Mouse (Mus musculus) liver, embryonic 13.5 days (tissue): ENCODE results near the gene Fastkd1. TPM values are rescaled to one million over a fixed set of nuclear protein-coding genes. Genes with fewer than 3 reads are reported as not detected.

Source experiments
- ATAC-seq: fragments of 200-750 bp; cut with Nextera tagmentation; 2 replicates; pipeline ENCODE4 v1.8.0; 2017; ENCODE audit warnings: low read depth, mild to moderate bottlenecking, moderate number of reproducible peaks, moderate library complexity
- DNase-seq: peaks from one replicate; pipeline ENCODE4 v3.0.0; 2022
- H3K27ac ChIP-seq: fragments of 300-500 bp; sonication (generic); 2 replicates; pipeline ENCODE4 v1.5.1; 2015; ENCODE audit warnings: moderate library complexity, mild to moderate bottlenecking, inconsistent platforms
- H3K27me3 ChIP-seq: fragments of 300-500 bp; sonication (generic); 2 replicates; pipeline ENCODE4 v1.6.1; 2015; ENCODE audit warnings: mild to moderate bottlenecking, inconsistent platforms
- H3K36me3 ChIP-seq: fragments of 300-500 bp; sonication (generic); 2 replicates; pipeline ENCODE4 v1.6.1; 2015; ENCODE audit warnings: mild to moderate bottlenecking, inconsistent platforms
- H3K4me1 ChIP-seq: fragments of 300-500 bp; sonication (generic); replicated peaks from 2 replicates; pipeline ENCODE4 v1.6.1; 2015; ENCODE audit warnings: inconsistent platforms
- H3K4me2 ChIP-seq: fragments of 300-500 bp; sonication (generic); 2 replicates; pipeline ENCODE4 v1.6.1; 2015; ENCODE audit warnings: inconsistent platforms, mild to moderate bottlenecking, moderate library complexity
- H3K4me3 ChIP-seq: fragments of 300-500 bp; sonication (generic); replicated peaks from 2 replicates; pipeline ENCODE4 v1.5.1; 2015; ENCODE audit warnings: mild to moderate bottlenecking, inconsistent platforms
- H3K9ac ChIP-seq: fragments of 300-500 bp; sonication (generic); 2 replicates; pipeline ENCODE4 v1.6.1; 2015; ENCODE audit warnings: mild to moderate bottlenecking, inconsistent platforms
- H3K9me3 ChIP-seq: fragments of 300-500 bp; sonication (generic); replicated peaks from 2 replicates; pipeline ENCODE4 v1.6.1; 2016; ENCODE audit warnings: inconsistent platforms
- WGBS: fragments of 180-500 bp; shearing (Covaris S2); methylation state at CpG from one replicate; pipeline ENCODE4 v1.1.7; 2015; ENCODE audit not compliant: insufficient replicate concordance; 5-methylcytosine and 5-hydroxymethylcytosine counted together
- polyA plus RNA-seq: library from polyadenylated mRNA; unstranded; fragments of >200 nt; fragmentation: Nextera tagmentation; extraction: Ambion mirVana; gene quantifications from 2 replicates; pipeline ENCODE4 v1.2.1, GENCODE M21; 2015

Fastkd1 gene
- polyA plus RNA-seq: 4.1 and 6.0 TPM in 2 replicates

DNA sequence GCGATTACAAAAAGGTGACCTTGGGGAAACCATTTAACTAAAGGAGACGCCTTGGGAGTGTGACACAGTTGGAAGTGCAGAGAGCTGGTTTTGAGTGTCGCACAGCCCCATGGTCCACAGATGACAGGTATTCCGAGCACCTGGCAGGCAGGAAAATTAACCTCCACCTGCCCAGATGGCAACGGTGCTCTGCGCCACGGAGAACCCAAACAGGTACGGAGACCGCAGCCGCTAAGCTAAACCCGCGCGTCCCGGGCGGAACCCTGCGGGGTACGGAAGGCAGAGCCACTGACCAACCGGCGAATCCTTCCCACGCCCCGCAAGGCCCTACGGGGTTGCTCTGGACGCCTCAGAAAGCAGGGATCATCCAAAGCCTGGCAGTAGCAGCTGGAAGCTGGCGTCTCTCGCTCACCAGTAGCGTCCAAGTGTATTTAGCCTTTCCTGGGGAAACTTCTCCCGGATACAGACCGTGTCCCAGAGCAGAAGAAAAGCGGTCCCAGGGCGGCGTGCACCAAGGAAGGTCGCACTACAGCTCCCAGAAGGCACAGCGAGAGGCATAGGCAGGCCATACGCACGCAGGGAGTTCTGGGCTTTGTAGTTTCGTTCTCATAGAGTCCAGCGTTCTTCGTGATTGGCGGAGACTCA lies at the start of gene Fastkd1:
TSS of gene Fastkd1 (minus strand) at position 536 of the 645 bp plus-strand sequence.
- Histone ChIP-seq H3K4me2 (peak within 1 kb of the TSS; percentile 79), H3K9ac (peak within 1 kb of the TSS; percentile 79), H3K4me3 (peak within 1 kb of the TSS; percentile 75), H3K27ac (peak within 1 kb of the TSS; percentile 51; the same call in 1 of the 2 replicates), H3K27me3 (no peaks in the 10 kb centered on the region), H3K4me1 (peaks cover 17% of the 10 kb centered on the region), H3K36me3 (no peaks in the 10 kb centered on the region), H3K9me3 (no peaks in the 10 kb centered on the region)
- ATAC-seq (peak; percentile 99), DNase-seq (peak; percentile 81)
- WGBS: under 1% methylated on average over 39 of the region's 39 CpGs

DNA sequence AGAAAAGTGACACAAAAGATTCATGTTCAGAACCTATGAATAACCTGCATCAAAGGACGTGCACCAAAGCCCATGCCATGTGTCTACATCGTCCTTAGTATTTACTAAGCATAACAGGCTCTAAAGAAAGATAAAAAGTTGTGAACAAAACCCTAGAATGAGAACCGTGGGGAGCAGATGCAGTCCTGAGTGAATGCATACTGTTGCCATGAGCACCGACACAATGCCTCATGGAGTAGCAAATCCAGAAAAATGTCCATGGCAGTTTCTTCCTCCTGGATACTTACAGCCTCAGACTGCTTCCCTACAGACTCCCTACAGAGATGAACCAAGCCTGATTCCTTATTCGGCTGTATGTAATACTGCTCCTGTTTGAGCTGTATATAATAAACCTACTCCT lies 47.7 kb upstream of the Fastkd1 start:
- H3K9ac ChIP-seq: no peak overlapping the region
- no peak for ATAC-seq
- 67% methylated on average over 5 of the region's 5 CpGs for WGBS

DNA sequence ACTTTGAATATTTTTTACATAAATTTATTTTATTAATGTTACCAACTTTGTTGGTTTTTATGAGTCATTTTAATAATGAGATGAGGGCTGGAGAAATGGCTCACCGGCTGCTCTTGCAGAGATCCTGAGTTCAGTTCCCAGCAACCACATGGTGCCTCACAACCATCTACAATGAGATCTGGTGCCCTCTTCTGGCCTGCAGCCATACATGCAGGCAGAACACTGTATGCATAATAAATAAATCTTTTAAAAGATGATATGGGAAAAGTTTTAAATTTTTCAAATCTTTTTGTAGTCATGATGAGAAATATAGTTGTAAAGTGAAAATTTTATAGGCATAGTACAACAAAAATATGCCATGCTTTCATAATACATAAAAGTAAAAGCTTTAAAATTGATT lies 31.8 kb upstream of the Fastkd1 start:
- Histone ChIP-seq H3K9ac (no peak overlapping the region), H3K4me1 (no peaks in the 10 kb centered on the region), H3K27me3 (no peaks in the 10 kb centered on the region), H3K4me2 (no peak overlapping the region), H3K36me3 (peaks cover 74% of the 10 kb centered on the region), H3K4me3 (no peak overlapping the region), H3K9me3 (no peaks in the 10 kb centered on the region), H3K27ac (no peak overlapping the region)
- no peak for ATAC-seq
- WGBS: 78% methylated on average over 1 of the region's 1 CpGs
- DNase-seq: no peak

More for the DNA sequence above, 47.7 kb upstream of the Fastkd1 start:
- Histone ChIP-seq H3K27me3 (no peaks in the 10 kb centered on the region), H3K4me3 (no peak overlapping the region), H3K9me3 (no peaks in the 10 kb centered on the region), H3K4me1 (no peaks in the 10 kb centered on the region), H3K27ac (no peak overlapping the region), H3K36me3 (no peaks in the 10 kb centered on the region), H3K4me2 (no peak overlapping the region)
- DNase-seq: no peak

DNA sequence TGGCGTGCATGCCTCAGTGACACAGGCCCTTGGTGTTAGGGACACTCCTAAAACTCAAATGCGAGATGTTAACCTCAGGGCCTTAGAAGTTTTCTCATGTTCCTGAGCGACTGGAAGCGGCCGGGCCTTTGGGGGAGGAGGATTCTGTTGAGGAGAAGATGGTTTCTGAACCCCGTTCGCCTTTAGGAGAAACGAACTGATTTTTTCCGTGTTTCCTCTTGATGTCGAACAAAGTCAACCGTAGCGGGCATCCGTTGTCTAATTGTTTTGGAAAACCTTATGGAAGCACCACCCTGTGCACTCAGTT lies 10.2 kb upstream of the Fastkd1 start:
- Histone ChIP-seq H3K4me3 (peak overlapping the region; percentile 96), H3K36me3 (no peaks in the 10 kb centered on the region; the same call in 1 of the 2 replicates), H3K27ac (peak overlapping the region; percentile 84), H3K27me3 (peaks cover 19% of the 10 kb centered on the region), H3K9ac (peak overlapping the region; percentile 94), H3K9me3 (no peaks in the 10 kb centered on the region), H3K4me2 (peak overlapping the region; percentile 83), H3K4me1 (peaks cover 26% of the 10 kb centered on the region)
- DNase-seq (no peak), ATAC-seq (no peak)
- WGBS: under 1% methylated on average over 13 of the region's 13 CpGs

DNA sequence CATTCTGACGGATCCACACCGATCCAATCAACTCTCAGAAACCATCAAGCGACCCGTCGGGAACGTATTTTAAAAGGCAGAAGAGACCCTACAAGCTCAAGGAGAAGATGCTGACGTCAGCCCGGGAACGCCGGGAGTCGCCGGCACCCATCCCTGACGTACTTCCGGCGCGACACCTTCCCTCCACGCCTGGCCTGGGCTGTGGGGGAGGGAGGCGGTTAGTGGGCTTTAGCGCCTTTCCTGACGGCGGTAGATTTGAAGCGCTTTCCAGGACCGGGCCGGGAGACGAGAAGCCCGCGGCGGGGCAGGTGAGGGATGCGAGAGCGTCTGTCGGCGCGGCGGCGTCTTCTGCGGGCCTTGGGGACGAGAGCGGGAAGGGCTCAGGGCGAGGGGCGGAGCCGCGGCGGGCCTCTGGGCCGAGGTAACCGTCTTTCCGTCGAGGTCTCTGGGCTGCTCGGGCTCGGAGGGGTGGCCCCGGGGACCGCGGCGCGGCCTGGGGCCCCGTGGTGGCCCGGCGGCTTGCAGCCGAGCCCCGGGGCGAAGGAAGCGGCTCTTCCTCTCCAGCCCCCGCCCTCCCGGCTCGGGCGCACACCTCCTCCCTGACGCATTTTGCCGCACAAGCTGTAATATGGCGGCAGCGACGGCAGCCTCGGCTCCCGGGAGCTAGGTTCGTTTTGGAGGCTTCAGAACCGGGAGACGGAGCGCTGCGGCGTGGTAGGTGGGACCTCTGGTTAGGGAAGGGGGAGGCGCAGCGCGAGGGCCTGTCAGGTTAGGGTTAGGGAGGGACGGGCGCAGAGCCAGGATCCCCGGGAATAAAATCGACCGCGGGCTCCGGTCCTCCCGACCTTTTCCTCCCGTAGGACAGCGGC lies 9.6 kb upstream of the Fastkd1 start:
- under 1% methylated on average over 91 of the region's 91 CpGs for WGBS
- ATAC-seq (peak; percentile 88), DNase-seq (peak; percentile 84)
- Histone ChIP-seq H3K4me2 (peak overlapping the region; percentile 83), H3K9ac (peak overlapping the region; percentile 94), H3K27me3 (peaks cover 19% of the 10 kb centered on the region), H3K4me3 (peak overlapping the region; percentile 96), H3K4me1 (peaks cover 26% of the 10 kb centered on the region), H3K36me3 (no peaks in the 10 kb centered on the region; the same call in 1 of the 2 replicates), H3K9me3 (no peaks in the 10 kb centered on the region), H3K27ac (peak overlapping the region; percentile 84)

DNA sequence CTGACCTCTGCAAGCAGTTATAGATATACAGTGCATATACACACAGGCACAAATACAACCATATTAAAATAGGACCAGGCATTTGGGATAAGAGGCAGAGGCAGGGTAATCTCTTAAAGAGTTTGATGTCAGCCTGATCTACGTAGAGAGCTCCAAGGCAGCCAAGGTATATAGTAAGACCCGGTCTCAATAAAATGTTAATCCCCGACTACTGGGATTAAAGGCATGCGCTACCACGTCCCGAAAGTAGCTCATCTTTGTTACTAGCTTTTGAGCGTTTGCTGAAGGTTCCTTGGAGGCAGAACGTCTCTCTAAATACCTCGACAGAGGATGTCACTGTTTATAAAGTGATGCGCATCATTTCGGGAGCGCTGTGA lies 8.9 kb upstream of the Fastkd1 start, which contains the start of gene Ppig:
TSS of gene Ppig (plus strand) at position 273 of the 377 bp plus-strand sequence.
- ATAC-seq: no peak
- Histone ChIP-seq H3K4me3 (peak within 1 kb of the TSS; percentile 96), H3K36me3 (no peaks in the 10 kb centered on the region; the same call in 1 of the 2 replicates), H3K4me1 (peaks cover 26% of the 10 kb centered on the region), H3K9ac (peak within 1 kb of the TSS; percentile 94), H3K27ac (peak within 1 kb of the TSS; percentile 84), H3K4me2 (peak within 1 kb of the TSS; percentile 83), H3K27me3 (peaks cover 19% of the 10 kb centered on the region), H3K9me3 (no peaks in the 10 kb centered on the region)
- DNase-seq: no peak
- WGBS: 4% methylated on average over 12 of the region's 12 CpGs

DNA sequence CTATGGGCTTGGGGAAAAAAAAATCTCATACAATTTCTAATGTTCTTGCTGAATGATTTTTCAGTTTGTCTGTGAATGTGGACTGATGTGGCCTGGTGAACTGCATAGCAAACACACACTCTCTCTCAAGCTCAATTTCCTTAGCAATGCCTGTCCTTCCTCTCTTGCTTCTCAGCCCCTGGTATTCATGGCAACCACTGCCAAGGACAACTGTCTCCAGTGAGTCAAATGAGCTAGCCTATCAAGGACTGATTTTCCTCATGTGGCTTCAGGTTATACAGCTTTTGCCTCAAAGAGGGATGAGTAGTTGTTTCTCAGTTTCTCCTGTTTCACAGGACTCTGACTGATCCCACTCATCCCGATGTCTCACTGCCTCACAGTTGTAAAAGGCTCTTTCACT lies 5.8 kb upstream of the Fastkd1 start:
- ATAC-seq (no peak), DNase-seq (no peak)
- H3K9me3 ChIP-seq: no peaks in the 10 kb centered on the region
- no peak overlapping the region for H3K4me3 ChIP-seq
- 67% methylated on average over 1 of the region's 1 CpGs for WGBS
- H3K4me2 ChIP-seq: no peak overlapping the region
- H3K4me1 ChIP-seq: peaks cover 10% of the 10 kb centered on the region
- no peak overlapping the region for H3K9ac ChIP-seq
- no peaks in the 10 kb centered on the region for H3K36me3 ChIP-seq
- H3K27ac ChIP-seq: no peak overlapping the region
- peaks cover 19% of the 10 kb centered on the region for H3K27me3 ChIP-seq

DNA sequence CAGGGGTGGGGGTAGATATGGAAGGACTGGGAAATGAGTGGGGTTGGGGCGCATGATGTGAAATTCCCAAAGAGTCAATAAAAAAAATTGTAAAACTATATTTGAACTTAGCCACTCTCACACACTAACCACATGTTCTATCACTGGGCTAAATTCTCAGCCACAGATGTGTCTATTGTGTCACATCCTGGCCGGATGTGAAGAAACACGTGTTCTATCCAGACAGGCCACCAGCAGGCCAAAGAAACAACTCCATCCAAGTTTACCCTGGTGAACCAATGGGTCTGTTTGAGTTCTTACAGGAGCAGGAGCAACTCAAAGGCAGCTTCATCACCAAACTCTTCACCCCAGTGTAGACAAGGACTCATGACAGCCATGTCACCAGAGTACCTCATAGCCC lies 3.2 kb upstream of the Fastkd1 start:
- DNase-seq (no peak), ATAC-seq (no peak)
- peaks cover 18% of the 10 kb centered on the region for H3K27me3 ChIP-seq
- no peaks in the 10 kb centered on the region for H3K9me3 ChIP-seq
- no peak overlapping the region for H3K27ac ChIP-seq
- no peaks in the 10 kb centered on the region for H3K36me3 ChIP-seq
- peaks cover 10% of the 10 kb centered on the region for H3K4me1 ChIP-seq
- H3K4me3 ChIP-seq: no peak overlapping the region
- 48% methylated on average over 3 of the region's 3 CpGs for WGBS
- no peak overlapping the region for H3K9ac ChIP-seq
- no peak overlapping the region for H3K4me2 ChIP-seq

DNA sequence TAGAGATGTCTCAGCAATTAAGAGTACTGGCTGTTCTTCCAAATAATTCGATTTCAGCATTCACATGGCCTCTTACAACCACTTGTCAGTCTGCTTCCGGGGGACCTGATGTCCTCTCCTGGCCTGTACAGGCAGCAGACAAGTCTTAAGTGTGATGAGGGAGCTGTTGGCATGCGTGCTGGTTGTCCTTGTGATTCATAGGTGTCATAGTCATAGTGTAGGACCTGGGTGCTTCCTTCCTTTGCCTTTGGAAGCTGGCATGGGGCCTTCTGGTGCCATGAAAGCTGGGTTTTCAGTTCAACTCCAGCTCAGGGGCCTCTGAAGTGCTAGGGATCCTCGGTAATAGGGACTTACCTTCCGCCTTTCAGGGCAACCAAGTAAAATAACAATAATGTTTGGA lies 810 bp upstream of the Fastkd1 start:
- DNase-seq (no peak), ATAC-seq (no peak)
- H3K4me3 ChIP-seq: no peak overlapping the region
- WGBS: 69% methylated on average over 5 of the region's 5 CpGs
- no peak overlapping the region for H3K9ac ChIP-seq
- peaks cover 5% of the 10 kb centered on the region; the same call in 1 of the 2 replicates for H3K27me3 ChIP-seq
- no peak overlapping the region for H3K27ac ChIP-seq
- no peak overlapping the region for H3K4me2 ChIP-seq
- H3K4me1 ChIP-seq: peaks cover 17% of the 10 kb centered on the region
- no peaks in the 10 kb centered on the region for H3K36me3 ChIP-seq
- H3K9me3 ChIP-seq: no peaks in the 10 kb centered on the region

DNA sequence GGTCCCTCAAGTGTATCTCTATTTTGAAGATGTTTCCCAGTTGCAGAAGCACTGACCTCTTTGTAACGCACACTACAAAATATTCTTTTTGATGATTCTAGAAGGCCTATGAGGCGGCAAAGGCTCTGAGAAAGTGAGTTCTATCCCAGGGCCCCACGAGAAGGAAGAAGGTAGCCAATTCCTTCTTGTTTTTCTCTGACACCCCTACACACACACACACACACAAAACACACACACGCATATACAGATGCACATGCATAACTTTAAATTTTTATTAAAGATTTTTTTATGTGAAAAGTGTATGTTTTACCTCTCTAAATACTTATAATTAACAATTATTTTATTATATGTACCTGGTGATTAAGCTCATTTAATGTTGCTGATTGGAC lies 304 bp upstream of the Fastkd1 start:
- Histone ChIP-seq H3K27me3 (no peaks in the 10 kb centered on the region; the same call in 1 of the 2 replicates), H3K27ac (no peak overlapping the region), H3K36me3 (no peaks in the 10 kb centered on the region), H3K9me3 (no peaks in the 10 kb centered on the region), H3K4me1 (peaks cover 17% of the 10 kb centered on the region), H3K4me3 (peak overlapping the region; percentile 75), H3K4me2 (peak overlapping the region; percentile 79), H3K9ac (no peak overlapping the region)
- ATAC-seq (no peak), DNase-seq (no peak)
- WGBS: 20% methylated on average over 4 of the region's 4 CpGs

DNA sequence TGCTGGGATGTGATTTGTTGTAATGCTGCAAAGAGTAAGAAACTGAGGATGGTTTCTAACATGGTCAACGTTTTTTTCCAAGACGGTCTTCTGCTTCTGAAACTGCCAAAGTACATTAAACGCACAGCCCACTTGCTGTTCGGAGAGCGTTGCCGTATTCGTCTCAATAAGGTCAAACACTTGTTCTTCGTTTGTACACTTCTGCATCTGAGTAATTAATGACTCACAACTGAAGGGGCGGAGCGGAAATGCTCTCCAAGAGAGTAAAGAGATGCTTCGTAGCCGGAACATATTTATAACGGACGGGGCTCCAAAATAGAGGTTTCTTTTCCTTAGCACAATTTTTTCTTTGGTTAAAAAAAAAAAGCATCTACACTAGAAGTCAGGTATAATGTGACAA lies 1.1 kb downstream of the Fastkd1 start:
- WGBS: 85% methylated on average over 14 of the region's 14 CpGs
- no peak overlapping the region for H3K4me2 ChIP-seq

More for the DNA sequence above, 1.1 kb downstream of the Fastkd1 start:
- no peaks in the 10 kb centered on the region for H3K27me3 ChIP-seq
- no peak overlapping the region for H3K9ac ChIP-seq
- H3K27ac ChIP-seq: no peak overlapping the region
- DNase-seq (no peak), ATAC-seq (no peak)
- H3K9me3 ChIP-seq: no peaks in the 10 kb centered on the region
- H3K36me3 ChIP-seq: peaks cover 5% of the 10 kb centered on the region; the same call in 1 of the 2 replicates
- 0 out of 2 replicates have a peak overlapping the region, but pooled peaks have one; percentile 75 for H3K4me3 ChIP-seq
- H3K4me1 ChIP-seq: peaks cover 17% of the 10 kb centered on the region
